Mouse (Mus musculus) small intestine, adult 2 months (tissue): ENCODE data around the gene Mpzl2.

ENCODE experiments used
- CTCF ChIP-seq: fragments of 200-500 bp; IDR thresholded peaks from 2 replicates; pipeline ENCODE4 v1.5.1; 2012; ENCODE audit warnings: low read depth, mild to moderate bottlenecking, control low read depth, inconsistent platforms, low read length, moderate library complexity, mixed read lengths; ENCODE audit not compliant: insufficient replicate concordance, insufficient read length; ENCODE audit errors: extremely low read depth
- POLR2A ChIP-seq: fragments of 200-500 bp; IDR thresholded peaks from 2 replicates; pipeline ENCODE4 v1.6.1; 2012; ENCODE audit warnings: low read depth, mild to moderate bottlenecking, control low read depth, inconsistent platforms, low read length, moderate library complexity

DNA sequence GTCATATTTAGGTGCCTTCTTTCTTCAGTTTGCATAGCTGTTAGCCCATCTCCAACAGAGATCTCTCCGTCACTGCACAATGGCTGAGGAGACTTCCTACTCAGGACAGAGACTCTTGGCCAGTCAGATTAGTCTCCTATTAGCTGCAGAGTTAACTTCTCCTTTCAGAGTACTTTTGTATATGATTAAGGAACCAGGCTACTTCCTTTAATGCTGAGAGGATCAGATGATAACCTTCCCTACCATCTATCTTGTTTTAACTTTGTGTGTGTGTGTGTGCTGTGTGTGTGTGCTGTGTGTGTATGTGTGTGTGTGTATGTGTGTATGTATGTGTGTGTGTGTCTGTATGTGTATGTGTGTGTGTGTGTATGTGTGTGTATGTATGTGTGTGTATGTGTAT lies 10.1 kb downstream of the Mpzl2 start:
- TF ChIP-seq POLR2A, result no peak
- no peak for TF ChIP-seq CTCF
